Mouse (Mus musculus) lung, embryonic 15.5 days (tissue): ENCODE measurements around the gene Lrit3. TPM values are rescaled to one million over a fixed set of nuclear protein-coding genes. Genes with fewer than 3 reads are reported as not detected.

Experiments used
- ATAC-seq: fragments of 200-750 bp; cut with Nextera tagmentation; 2 replicates; pipeline ENCODE4 v1.8.0; 2017; ENCODE audit warnings: moderate number of reproducible peaks, borderline replicate concordance; ENCODE audit not compliant: low FRiP score, low TSS enrichment; ENCODE audit errors: extremely low read depth
- H3K27ac ChIP-seq: fragments of 300-500 bp; sonication (generic); 2 replicates; pipeline ENCODE4 v1.5.1; 2015; ENCODE audit warnings: moderate library complexity, mild to moderate bottlenecking, inconsistent platforms
- H3K27me3 ChIP-seq: fragments of 300-500 bp; sonication (generic); 2 replicates; pipeline ENCODE4 v1.6.1; 2015; ENCODE audit warnings: inconsistent platforms
- H3K36me3 ChIP-seq: fragments of 300-500 bp; sonication (generic); 2 replicates; pipeline ENCODE4 v1.6.1; 2015; ENCODE audit warnings: inconsistent platforms
- H3K4me1 ChIP-seq: fragments of 300-500 bp; sonication (generic); 2 replicates; pipeline ENCODE4 v1.6.1; 2015; ENCODE audit warnings: inconsistent platforms
- H3K4me2 ChIP-seq: fragments of 300-500 bp; sonication (generic); 2 replicates; pipeline ENCODE4 v1.6.1; 2015; ENCODE audit warnings: inconsistent platforms, mild to moderate bottlenecking, moderate library complexity
- H3K4me3 ChIP-seq: fragments of 300-500 bp; sonication (generic); 2 replicates; pipeline ENCODE4 v1.5.1; 2015; ENCODE audit warnings: mild to moderate bottlenecking, inconsistent platforms
- H3K9ac ChIP-seq: fragments of 300-500 bp; sonication (generic); 2 replicates; pipeline ENCODE4 v1.6.1; 2015; ENCODE audit warnings: inconsistent platforms
- H3K9me3 ChIP-seq: fragments of 300-500 bp; sonication (generic); 2 replicates; pipeline ENCODE4 v1.6.1; 2016; ENCODE audit warnings: inconsistent platforms
- WGBS: fragments of 180-500 bp; shearing (Covaris S2); methylation state at CpG from one replicate; pipeline ENCODE4 v1.1.7; 2015; 5-methylcytosine and 5-hydroxymethylcytosine counted together
- polyA plus RNA-seq: library from polyadenylated mRNA; unstranded; fragments of >200 nt; fragmentation: Nextera tagmentation; extraction: Ambion mirVana; gene quantifications from 2 replicates; pipeline ENCODE4 v1.2.1, GENCODE M21; 2015

Gene Lrit3
- polyA plus RNA-seq, 1 experiment from 2014 or later = not detected

GRCm38 (mm10) chr3:129824146-129824545 lies 20.3 kb upstream of the Lrit3 start:
- Histone ChIP-seq H3K27ac (no peak overlapping the region), H3K36me3 (peaks cover 54% of the 10 kb centered on the region), H3K4me1 (0 out of 2 replicates have a peak, but pooled peaks cover 5% of the 10 kb centered on the region), H3K27me3 (no peaks in the 10 kb centered on the region), H3K9me3 (no peaks in the 10 kb centered on the region), H3K4me2 (no peak overlapping the region), H3K9ac (no peak overlapping the region), H3K4me3 (no peak overlapping the region)
- 92% methylated on average over 4 of the region's 4 CpGs for WGBS
- no peak for ATAC-seq

- H3K27ac ChIP-seq = no peak overlapping the region
- H3K4me1 ChIP-seq = 0 out of 2 replicates have a peak, but pooled peaks cover 2% of the 10 kb centered on the region
- H3K9me3 ChIP-seq = no peaks in the 10 kb centered on the region
- no peak overlapping the region for H3K4me2 ChIP-seq
- no peak overlapping the region for H3K9ac ChIP-seq
- WGBS = 52% methylated on average over 5 of the region's 5 CpGs
- no peak for ATAC-seq
- peaks cover 48% of the 10 kb centered on the region for H3K36me3 ChIP-seq
- no peak overlapping the region for H3K4me3 ChIP-seq
- no peaks in the 10 kb centered on the region for H3K27me3 ChIP-seq
These were observed 19.5 kb upstream of the Lrit3 start for GRCm38 (mm10) chr3:129823293-129823692.

- Histone ChIP-seq H3K9me3 (no peaks in the 10 kb centered on the region), H3K9ac (no peak within 1 kb of the TSS), H3K27ac (no peak within 1 kb of the TSS), H3K4me1 (no peaks in the 10 kb centered on the region), H3K27me3 (no peaks in the 10 kb centered on the region), H3K4me2 (no peak within 1 kb of the TSS), H3K36me3 (peaks cover 39% of the 10 kb centered on the region), H3K4me3 (no peak within 1 kb of the TSS)
- ATAC-seq = no peak
- 91% methylated on average over 11 of the region's 11 CpGs for WGBS
These were observed 18.5 kb upstream of the Lrit3 start, which contains the start of gene Rrh for GRCm38 (mm10) chr3:129822206-129822775. Gene Rrh, minus strand, starts transcription at chr3:129822587.

- Histone ChIP-seq H3K27me3 (no peaks in the 10 kb centered on the region), H3K36me3 (peaks cover 36% of the 10 kb centered on the region), H3K4me1 (no peaks in the 10 kb centered on the region), H3K4me2 (no peak overlapping the region), H3K4me3 (no peak overlapping the region), H3K9me3 (no peaks in the 10 kb centered on the region), H3K9ac (no peak overlapping the region), H3K27ac (no peak overlapping the region)
- ATAC-seq = no peak
- WGBS = 71% methylated on average over 8 of the region's 8 CpGs
These were observed 17.9 kb upstream of the Lrit3 start for GRCm38 (mm10) chr3:129821736-129822135.

- H3K4me2 ChIP-seq = no peak overlapping the region
- peaks cover 28% of the 10 kb centered on the region for H3K36me3 ChIP-seq
- H3K9ac ChIP-seq = no peak overlapping the region
- no peaks in the 10 kb centered on the region for H3K4me1 ChIP-seq
- no peak overlapping the region for H3K4me3 ChIP-seq
- no peaks in the 10 kb centered on the region for H3K9me3 ChIP-seq
- no peaks in the 10 kb centered on the region for H3K27me3 ChIP-seq
- no peak; the same call in 1 of the 2 replicates for ATAC-seq
- 63% methylated on average over 9 of the region's 9 CpGs for WGBS
- H3K27ac ChIP-seq = no peak overlapping the region
These were observed 17.0 kb upstream of the Lrit3 start for GRCm38 (mm10) chr3:129820847-129821246.

GRCm38 (mm10) chr3:129799011-129799410 lies 4.8 kb downstream of the Lrit3 start:
- Histone ChIP-seq H3K27ac (no peak overlapping the region), H3K36me3 (no peaks in the 10 kb centered on the region), H3K4me2 (no peak overlapping the region), H3K4me1 (no peaks in the 10 kb centered on the region), H3K27me3 (no peaks in the 10 kb centered on the region), H3K9me3 (no peaks in the 10 kb centered on the region), H3K9ac (no peak overlapping the region), H3K4me3 (no peak overlapping the region)
- WGBS = 72% methylated on average over 2 of the region's 2 CpGs
- no peak for ATAC-seq

GRCm38 (mm10) chr3:129798551-129798950 lies 5.3 kb downstream of the Lrit3 start:
- H3K4me2 ChIP-seq = no peak overlapping the region
- H3K9me3 ChIP-seq = no peaks in the 10 kb centered on the region
- H3K4me1 ChIP-seq = no peaks in the 10 kb centered on the region
- no peak overlapping the region for H3K9ac ChIP-seq
- H3K27ac ChIP-seq = no peak overlapping the region
- WGBS = 69% methylated on average over 11 of the region's 11 CpGs
- no peaks in the 10 kb centered on the region for H3K27me3 ChIP-seq
- ATAC-seq = no peak
- H3K36me3 ChIP-seq = no peaks in the 10 kb centered on the region
- no peak overlapping the region for H3K4me3 ChIP-seq

- no peak overlapping the region for H3K4me2 ChIP-seq
- no peaks in the 10 kb centered on the region for H3K9me3 ChIP-seq
- H3K4me1 ChIP-seq = no peaks in the 10 kb centered on the region
- H3K27ac ChIP-seq = no peak overlapping the region
- no peak overlapping the region for H3K9ac ChIP-seq
- WGBS = 68% methylated on average over 5 of the region's 5 CpGs
- no peak overlapping the region for H3K4me3 ChIP-seq
- H3K27me3 ChIP-seq = no peaks in the 10 kb centered on the region
- H3K36me3 ChIP-seq = no peaks in the 10 kb centered on the region
- no peak for ATAC-seq
These were observed 6.5 kb downstream of the Lrit3 start for GRCm38 (mm10) chr3:129797341-129797740.

GRCm38 (mm10) chr3:129793801-129794200 lies 10.0 kb downstream of the Lrit3 start:
- 83% methylated on average over 5 of the region's 5 CpGs for WGBS
- no peaks in the 10 kb centered on the region for H3K36me3 ChIP-seq
- H3K4me1 ChIP-seq = no peaks in the 10 kb centered on the region
- H3K4me3 ChIP-seq = no peak overlapping the region
- no peaks in the 10 kb centered on the region for H3K27me3 ChIP-seq
- H3K9ac ChIP-seq = no peak overlapping the region
- no peak overlapping the region for H3K4me2 ChIP-seq
- ATAC-seq = no peak
- H3K9me3 ChIP-seq = no peaks in the 10 kb centered on the region
- no peak overlapping the region for H3K27ac ChIP-seq

GRCm38 (mm10) chr3:129782746-129783145 lies 21.1 kb downstream of the Lrit3 start:
- H3K9me3 ChIP-seq = no peaks in the 10 kb centered on the region
- no peaks in the 10 kb centered on the region for H3K27me3 ChIP-seq
- no peaks in the 10 kb centered on the region for H3K4me1 ChIP-seq
- H3K4me3 ChIP-seq = no peak overlapping the region
- H3K27ac ChIP-seq = no peak overlapping the region
- ATAC-seq = no peak
- H3K36me3 ChIP-seq = no peaks in the 10 kb centered on the region
- no peak overlapping the region for H3K4me2 ChIP-seq
- no peak overlapping the region for H3K9ac ChIP-seq
- 84% methylated on average over 3 of the region's 3 CpGs for WGBS

- Histone ChIP-seq H3K4me2 (no peak overlapping the region), H3K4me3 (no peak overlapping the region), H3K27ac (no peak overlapping the region), H3K9ac (no peak overlapping the region), H3K27me3 (no peaks in the 10 kb centered on the region), H3K36me3 (no peaks in the 10 kb centered on the region), H3K9me3 (no peaks in the 10 kb centered on the region), H3K4me1 (no peaks in the 10 kb centered on the region)
- no peak for ATAC-seq
- 62% methylated on average over 10 of the region's 10 CpGs for WGBS
These were observed 22.4 kb downstream of the Lrit3 start for GRCm38 (mm10) chr3:129781435-129781834.

GRCm38 (mm10) chr3:129771210-129771609 lies 32.6 kb downstream of the Lrit3 start:
- Histone ChIP-seq H3K9me3 (no peaks in the 10 kb centered on the region), H3K9ac (no peak overlapping the region), H3K4me2 (no peak overlapping the region), H3K27ac (no peak overlapping the region), H3K4me3 (no peak overlapping the region), H3K36me3 (no peaks in the 10 kb centered on the region), H3K27me3 (no peaks in the 10 kb centered on the region), H3K4me1 (no peaks in the 10 kb centered on the region)
- no peak for ATAC-seq
- 77% methylated on average over 6 of the region's 6 CpGs for WGBS
